Mouse (Mus musculus): Measurements from ENCODE around the gene Wdr5. TPM values are rescaled to one million over a fixed set of nuclear protein-coding genes. Genes with fewer than 3 reads are reported as not detected.
"Not testable (repeated sequence)": the region's sequence is repeated elsewhere in the genome, so short reads cannot be mapped to it uniquely, and the experiment has no call there.

Gene Wdr5
- polyA plus RNA-seq, 1 experiment: 46.9 TPM

GRCm38 (mm10) chr2:27515341-27516166 is 597 bp downstream of the Wdr5 start:
- peaks cover 59% of the 10 kb centered on the region for H3K79me2 ChIP-seq (ENCODE audit: control insufficient read depth, insufficient read depth)
- no peaks in the 10 kb centered on the region for H3K27me3 ChIP-seq (ENCODE audit: control insufficient read depth, insufficient read depth, insufficient read length)
- peaks cover 45% of the 10 kb centered on the region for H3K79me3 ChIP-seq (ENCODE audit: low read depth)
- H3K36me3 ChIP-seq (ENCODE audit: control insufficient read depth, insufficient read depth): peaks cover 32% of the 10 kb centered on the region
- TF ChIP-seq FOSL1 (IDR thresholded peaks at IDR 0.05; ENCODE audit: insufficient read depth, low read length, poor library complexity, severe bottlenecking): no peak
- no peak for TF ChIP-seq CEBPB (IDR thresholded peaks at IDR 0.05; ENCODE audit: low read depth)
- no peak for TF ChIP-seq MAX (IDR thresholded peaks at IDR 0.05)
- no peak for TF ChIP-seq MYOG (IDR thresholded peaks at IDR 0.05; ENCODE audit: control insufficient read depth, extremely low read depth, insufficient read length)
- TF ChIP-seq CTCF (IDR thresholded peaks at IDR 0.05; ENCODE audit: control insufficient read depth, insufficient read depth, insufficient read length): no peak
- no peak for TF ChIP-seq MYOD1 (IDR thresholded peaks at IDR 0.05; ENCODE audit: control insufficient read depth, insufficient read length, low read depth)
- TF ChIP-seq USF1 (IDR thresholded peaks at IDR 0.05; ENCODE audit: low read depth): no peak
- H3K4me3 ChIP-seq (ENCODE audit: insufficient read depth, poor library complexity, severe bottlenecking): peak overlapping the region; percentile 87
- H3ac ChIP-seq (ENCODE audit: control insufficient read depth, insufficient read length, low read depth): peak overlapping the region; percentile 82

GRCm38 (mm10) chr2:27516289-27516688 is 1.3 kb downstream of the Wdr5 start:
- TF ChIP-seq MYOG (IDR thresholded peaks at IDR 0.05; ENCODE audit: control insufficient read depth, extremely low read depth, insufficient read length): no peak
- no peak for TF ChIP-seq FOSL1 (IDR thresholded peaks at IDR 0.05; ENCODE audit: insufficient read depth, low read length, poor library complexity, severe bottlenecking)
- no peak for TF ChIP-seq CEBPB (IDR thresholded peaks at IDR 0.05; ENCODE audit: low read depth)
- TF ChIP-seq MAX (IDR thresholded peaks at IDR 0.05): no peak
- TF ChIP-seq MYOD1 (IDR thresholded peaks at IDR 0.05; ENCODE audit: control insufficient read depth, insufficient read length, low read depth): no peak
- no peak for TF ChIP-seq USF1 (IDR thresholded peaks at IDR 0.05; ENCODE audit: low read depth)
- no peak for TF ChIP-seq CTCF (IDR thresholded peaks at IDR 0.05; ENCODE audit: control insufficient read depth, insufficient read depth, insufficient read length)
- H3ac ChIP-seq (ENCODE audit: control insufficient read depth, insufficient read length, low read depth): no peak overlapping the region
- H3K36me3 ChIP-seq (ENCODE audit: control insufficient read depth, insufficient read depth): peaks cover 39% of the 10 kb centered on the region
- peak overlapping the region; percentile 87 for H3K4me3 ChIP-seq (ENCODE audit: insufficient read depth, poor library complexity, severe bottlenecking)
- H3K79me2 ChIP-seq (ENCODE audit: control insufficient read depth, insufficient read depth): peaks cover 62% of the 10 kb centered on the region
- H3K27me3 ChIP-seq (ENCODE audit: control insufficient read depth, insufficient read depth, insufficient read length): no peaks in the 10 kb centered on the region
- H3K79me3 ChIP-seq (ENCODE audit: low read depth): peaks cover 45% of the 10 kb centered on the region

DNA sequence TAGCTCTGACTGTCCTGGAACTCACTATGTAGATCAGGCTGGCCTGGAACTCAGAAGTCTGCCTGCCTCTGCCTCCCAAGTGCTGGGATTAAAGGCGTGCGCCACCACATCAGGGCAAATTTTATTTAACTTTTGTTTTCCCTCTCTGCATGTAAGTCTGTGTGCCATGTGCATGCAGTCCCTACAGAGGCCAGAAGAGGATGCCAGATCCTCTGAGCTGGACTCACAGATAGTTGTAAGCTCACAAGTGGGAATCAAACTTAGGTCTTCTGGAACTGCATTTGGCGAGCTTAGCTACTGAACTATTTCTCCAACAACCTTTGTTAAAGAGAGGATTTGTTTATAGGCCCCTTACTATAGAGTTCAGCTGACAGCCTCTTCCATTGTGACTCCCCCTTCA is 3.3 kb downstream of the Wdr5 start:
- Histone ChIP-seq H3K79me2 (ENCODE audit: control insufficient read depth, insufficient read depth) (peaks cover 62% of the 10 kb centered on the region), H3K79me3 (ENCODE audit: low read depth) (peaks cover 45% of the 10 kb centered on the region), H3ac (ENCODE audit: control insufficient read depth, insufficient read length, low read depth) (no peak overlapping the region), H3K4me3 (ENCODE audit: insufficient read depth, poor library complexity, severe bottlenecking) (no peak overlapping the region), H3K27me3 (ENCODE audit: control insufficient read depth, insufficient read depth, insufficient read length) (no peaks in the 10 kb centered on the region), H3K36me3 (ENCODE audit: control insufficient read depth, insufficient read depth) (peaks cover 57% of the 10 kb centered on the region)
- TF ChIP-seq MYOD1 (IDR thresholded peaks at IDR 0.05; ENCODE audit: control insufficient read depth, insufficient read length, low read depth): no peak
- TF ChIP-seq USF1 (IDR thresholded peaks at IDR 0.05; ENCODE audit: low read depth): no peak
- no peak for TF ChIP-seq CTCF (IDR thresholded peaks at IDR 0.05; ENCODE audit: control insufficient read depth, insufficient read depth, insufficient read length)
- TF ChIP-seq FOSL1 (IDR thresholded peaks at IDR 0.05; ENCODE audit: insufficient read depth, low read length, poor library complexity, severe bottlenecking): no peak
- no peak for TF ChIP-seq CEBPB (IDR thresholded peaks at IDR 0.05; ENCODE audit: low read depth)

- not testable (repeated sequence) for H3K4me3 ChIP-seq (ENCODE audit: insufficient read depth, poor library complexity, severe bottlenecking); H3K79me2 ChIP-seq (ENCODE audit: control insufficient read depth, insufficient read depth); H3K27me3 ChIP-seq (ENCODE audit: control insufficient read depth, insufficient read depth, insufficient read length); H3K79me3 ChIP-seq (ENCODE audit: low read depth); H3ac ChIP-seq (ENCODE audit: control insufficient read depth, insufficient read length, low read depth)
- H3K36me3 ChIP-seq (ENCODE audit: control insufficient read depth, insufficient read depth): peaks cover 25% of the 10 kb centered on the region
Measured at GRCm38 (mm10) chr2:27538455-27539330, 23.7 kb downstream of the Wdr5 start.

- Histone ChIP-seq H3K4me3 (ENCODE audit: insufficient read depth, poor library complexity, severe bottlenecking) (no peak overlapping the region), H3K79me3 (ENCODE audit: low read depth) (no peaks in the 10 kb centered on the region), H3K36me3 (ENCODE audit: control insufficient read depth, insufficient read depth) (peaks cover 19% of the 10 kb centered on the region), H3K79me2 (ENCODE audit: control insufficient read depth, insufficient read depth) (no peaks in the 10 kb centered on the region), H3ac (ENCODE audit: control insufficient read depth, insufficient read length, low read depth) (no peak overlapping the region), H3K27me3 (ENCODE audit: control insufficient read depth, insufficient read depth, insufficient read length) (no peaks in the 10 kb centered on the region)
- TF ChIP-seq USF1 (IDR thresholded peaks at IDR 0.05; ENCODE audit: low read depth): no peak
- TF ChIP-seq MYOD1 (IDR thresholded peaks at IDR 0.05; ENCODE audit: control insufficient read depth, insufficient read length, low read depth): no peak
- no peak for TF ChIP-seq MAX (IDR thresholded peaks at IDR 0.05)
- no peak for TF ChIP-seq CEBPB (IDR thresholded peaks at IDR 0.05; ENCODE audit: low read depth)
- TF ChIP-seq MYOG (IDR thresholded peaks at IDR 0.05; ENCODE audit: control insufficient read depth, extremely low read depth, insufficient read length): no peak
- TF ChIP-seq CTCF (IDR thresholded peaks at IDR 0.05; ENCODE audit: control insufficient read depth, insufficient read depth, insufficient read length): no peak
- no peak for TF ChIP-seq FOSL1 (IDR thresholded peaks at IDR 0.05; ENCODE audit: insufficient read depth, low read length, poor library complexity, severe bottlenecking)
Measured at GRCm38 (mm10) chr2:27539336-27539735, 24.4 kb downstream of the Wdr5 start.

Measured in C2C12 (cell line).